Mouse (Mus musculus): ENCODE data around the gene Tuba8.

- TF ChIP-seq CTCF (IDR thresholded peaks at IDR 0.05; ENCODE audit: borderline replicate concordance, insufficient read depth, low read length) (peak; percentile 17; the same call in 1 of the 2 replicates), POLR2A (IDR thresholded peaks at IDR 0.05; ENCODE audit: low read depth, low read length) (peak; percentile 52; the same call in 1 of the 2 replicates)
Observed at GRCm38 (mm10) chr6:121272075-121272800, 61.7 kb downstream of the Tuba8 start.
